Mouse (Mus musculus): Measurements from ENCODE around the gene Hpca. TPM values are rescaled to one million over a fixed set of nuclear protein-coding genes. Genes with fewer than 3 reads are reported as not detected.

The Hpca gene
- polyA plus RNA-seq, 1 experiment: not detected

- Histone ChIP-seq H3K4me3 (ENCODE audit: insufficient read depth, low read depth, low read length) (no peak within 1 kb of the TSS), H3K4me1 (ENCODE audit: control insufficient read depth, insufficient read depth, insufficient read length, low read length) (no peaks in the 10 kb centered on the region; the same call in 1 of the 2 replicates), H3K27ac (replicated peaks; ENCODE audit: low read depth, low read length) (no peak within 1 kb of the TSS)
These were observed 16.5 kb downstream of the Hpca start, which contains the start of gene Tmem54 for GRCm38 (mm10) chr4:129105356-129105755. TSS of gene Tmem54 (plus strand) at chr4:129105548.

- H3K4me1 ChIP-seq (ENCODE audit: control insufficient read depth, insufficient read depth, insufficient read length, low read length): no peaks in the 10 kb centered on the region; the same call in 1 of the 2 replicates
- H3K27ac ChIP-seq (replicated peaks; ENCODE audit: low read depth, low read length): no peak overlapping the region
- no peak overlapping the region for H3K4me3 ChIP-seq (ENCODE audit: insufficient read depth, low read depth, low read length)
These were observed 19.6 kb downstream of the Hpca start for GRCm38 (mm10) chr4:129102133-129102829.

- no peak overlapping the region for H3K4me3 ChIP-seq (ENCODE audit: insufficient read depth, low read depth, low read length)
- no peak overlapping the region for H3K27ac ChIP-seq (replicated peaks; ENCODE audit: low read depth, low read length)
- no peaks in the 10 kb centered on the region for H3K4me1 ChIP-seq (ENCODE audit: control insufficient read depth, insufficient read depth, insufficient read length, low read length)
These were observed 24.8 kb downstream of the Hpca start for GRCm38 (mm10) chr4:129097006-129097405.

- no peak overlapping the region for H3K27ac ChIP-seq (replicated peaks; ENCODE audit: low read depth, low read length)
- H3K4me3 ChIP-seq (ENCODE audit: insufficient read depth, low read depth, low read length): no peak overlapping the region
These were observed 26.6 kb downstream of the Hpca start for GRCm38 (mm10) chr4:129095276-129095675.

GRCm38 (mm10) chr4:129087850-129088249 lies 34.0 kb downstream of the Hpca start:
- Histone ChIP-seq H3K27ac (replicated peaks; ENCODE audit: low read depth, low read length) (no peak overlapping the region), H3K4me1 (ENCODE audit: control insufficient read depth, insufficient read depth, insufficient read length, low read length) (no peaks in the 10 kb centered on the region; the same call in 1 of the 2 replicates), H3K4me3 (ENCODE audit: insufficient read depth, low read depth, low read length) (no peak overlapping the region)

More at GRCm38 (mm10) chr4:129095276-129095675, 26.6 kb downstream of the Hpca start:
- H3K4me1 ChIP-seq (ENCODE audit: control insufficient read depth, insufficient read depth, insufficient read length, low read length): no peaks in the 10 kb centered on the region

GRCm38 (mm10) chr4:129086078-129086477 lies 35.8 kb downstream of the Hpca start:
- no peak overlapping the region for H3K27ac ChIP-seq (replicated peaks; ENCODE audit: low read depth, low read length)
- no peaks in the 10 kb centered on the region; the same call in 1 of the 2 replicates for H3K4me1 ChIP-seq (ENCODE audit: control insufficient read depth, insufficient read depth, insufficient read length, low read length)
- H3K4me3 ChIP-seq (ENCODE audit: insufficient read depth, low read depth, low read length): no peak overlapping the region

GRCm38 (mm10) chr4:129084896-129085295 lies 36.9 kb downstream of the Hpca start:
- Histone ChIP-seq H3K4me1 (ENCODE audit: control insufficient read depth, insufficient read depth, insufficient read length, low read length) (no peaks in the 10 kb centered on the region; the same call in 1 of the 2 replicates), H3K27ac (replicated peaks; ENCODE audit: low read depth, low read length) (no peak overlapping the region), H3K4me3 (ENCODE audit: insufficient read depth, low read depth, low read length) (no peak overlapping the region)

- Histone ChIP-seq H3K4me1 (ENCODE audit: control insufficient read depth, insufficient read depth, insufficient read length, low read length) (no peaks in the 10 kb centered on the region), H3K4me3 (ENCODE audit: insufficient read depth, low read depth, low read length) (no peak overlapping the region), H3K27ac (replicated peaks; ENCODE audit: low read depth, low read length) (no peak overlapping the region)
These were observed 39.3 kb downstream of the Hpca start for GRCm38 (mm10) chr4:129082379-129083115.

- Histone ChIP-seq H3K4me1 (ENCODE audit: control insufficient read depth, insufficient read depth, insufficient read length, low read length) (no peaks in the 10 kb centered on the region), H3K4me3 (ENCODE audit: insufficient read depth, low read depth, low read length) (no peak overlapping the region), H3K27ac (replicated peaks; ENCODE audit: low read depth, low read length) (0 out of 2 replicates have a peak overlapping the region, but pooled peaks have one; percentile 25)
These were observed 39.9 kb downstream of the Hpca start for GRCm38 (mm10) chr4:129081939-129082338.

- H3K4me1 ChIP-seq (ENCODE audit: control insufficient read depth, insufficient read depth, insufficient read length, low read length): no peaks in the 10 kb centered on the region
- H3K4me3 ChIP-seq (ENCODE audit: insufficient read depth, low read depth, low read length): no peak overlapping the region
- no peak overlapping the region for H3K27ac ChIP-seq (replicated peaks; ENCODE audit: low read depth, low read length)
These were observed 40.3 kb downstream of the Hpca start for GRCm38 (mm10) chr4:129081512-129081911.

GRCm38 (mm10) chr4:129081041-129081440 lies 40.8 kb downstream of the Hpca start:
- Histone ChIP-seq H3K27ac (replicated peaks; ENCODE audit: low read depth, low read length) (no peak overlapping the region), H3K4me1 (ENCODE audit: control insufficient read depth, insufficient read depth, insufficient read length, low read length) (no peaks in the 10 kb centered on the region), H3K4me3 (ENCODE audit: insufficient read depth, low read depth, low read length) (no peak overlapping the region)

GRCm38 (mm10) chr4:129079126-129079525 lies 42.7 kb downstream of the Hpca start:
- H3K4me3 ChIP-seq (ENCODE audit: insufficient read depth, low read depth, low read length): no peak overlapping the region
- no peaks in the 10 kb centered on the region for H3K4me1 ChIP-seq (ENCODE audit: control insufficient read depth, insufficient read depth, insufficient read length, low read length)
- no peak overlapping the region for H3K27ac ChIP-seq (replicated peaks; ENCODE audit: low read depth, low read length)

- no peak overlapping the region for H3K27ac ChIP-seq (replicated peaks; ENCODE audit: low read depth, low read length)
- no peak overlapping the region for H3K4me3 ChIP-seq (ENCODE audit: insufficient read depth, low read depth, low read length)
- peaks cover 7% of the 10 kb centered on the region; the same call in 1 of the 2 replicates for H3K4me1 ChIP-seq (ENCODE audit: control insufficient read depth, insufficient read depth, insufficient read length, low read length)
These were observed 53.0 kb downstream of the Hpca start for GRCm38 (mm10) chr4:129068848-129069247.

- Histone ChIP-seq H3K4me3 (ENCODE audit: insufficient read depth, low read depth, low read length) (no peak overlapping the region), H3K4me1 (ENCODE audit: control insufficient read depth, insufficient read depth, insufficient read length, low read length) (peaks cover 7% of the 10 kb centered on the region; the same call in 1 of the 2 replicates), H3K27ac (replicated peaks; ENCODE audit: low read depth, low read length) (no peak overlapping the region)
These were observed 54.0 kb downstream of the Hpca start for GRCm38 (mm10) chr4:129067638-129068415.

- peaks cover 12% of the 10 kb centered on the region; the same call in 1 of the 2 replicates for H3K4me1 ChIP-seq (ENCODE audit: control insufficient read depth, insufficient read depth, insufficient read length, low read length)
- H3K27ac ChIP-seq (replicated peaks; ENCODE audit: low read depth, low read length): no peak overlapping the region
- H3K4me3 ChIP-seq (ENCODE audit: insufficient read depth, low read depth, low read length): no peak overlapping the region
These were observed 56.1 kb downstream of the Hpca start for GRCm38 (mm10) chr4:129065688-129066236.
